Mouse (Mus musculus) stomach, postnatal 0 days (tissue): ENCODE measurements around the gene Olfr1417. TPM values are rescaled to one million over a fixed set of nuclear protein-coding genes. Genes with fewer than 3 reads are reported as not detected.

Source experiments
- ATAC-seq: fragments of 200-750 bp; cut with Nextera tagmentation; 2 replicates; pipeline ENCODE4 v1.8.0; 2017; ENCODE audit not compliant: low FRiP score, low TSS enrichment
- DNase-seq: peaks from one replicate; pipeline ENCODE4 v3.0.0-alpha.2; 2016; ENCODE audit warnings: low spot score
- H3K27ac ChIP-seq: fragments of 300-500 bp; sonication (generic); replicated peaks from 2 replicates; pipeline ENCODE4 v1.5.1; 2014; ENCODE audit warnings: mild to moderate bottlenecking, control low read depth
- H3K27me3 ChIP-seq: fragments of 300-500 bp; sonication (generic); 2 replicates; pipeline ENCODE4 v1.6.1; 2014; ENCODE audit warnings: low read length; ENCODE audit not compliant: control insufficient read depth, insufficient read depth
- H3K36me3 ChIP-seq: fragments of 300-500 bp; sonication (generic); 2 replicates; pipeline ENCODE4 v1.6.1; 2014; ENCODE audit warnings: low read length, mixed read lengths; ENCODE audit not compliant: control insufficient read depth, insufficient read depth
- H3K4me1 ChIP-seq: fragments of 300-500 bp; sonication (generic); replicated peaks from 2 replicates; pipeline ENCODE4 v1.6.1; 2014; ENCODE audit warnings: antibody characterized with exemption; ENCODE audit not compliant: control insufficient read depth, insufficient read depth
- H3K4me2 ChIP-seq: fragments of 300-500 bp; sonication (generic); replicated peaks from 2 replicates; pipeline ENCODE4 v1.6.1; 2014; ENCODE audit warnings: low read depth, mild to moderate bottlenecking, control low read depth, moderate library complexity
- H3K4me3 ChIP-seq: fragments of 300-500 bp; sonication (generic); 2 replicates; pipeline ENCODE4 v1.5.1; 2014; ENCODE audit warnings: low read depth, low read length, control low read depth
- H3K9ac ChIP-seq: fragments of 300-500 bp; sonication (generic); 2 replicates; pipeline ENCODE4 v1.6.1; 2014; ENCODE audit warnings: mild to moderate bottlenecking, low read length, control low read depth, mixed read lengths
- H3K9me3 ChIP-seq: fragments of 300-500 bp; sonication (generic); 2 replicates; pipeline ENCODE4 v1.6.1; 2016; ENCODE audit warnings: low read length; ENCODE audit not compliant: control insufficient read depth
- CTCF ChIP-seq: IDR thresholded peaks from 2 replicates; pipeline ENCODE4 v1.5.1; 2016; ENCODE audit warnings: antibody characterized with exemption, low read depth, mild to moderate bottlenecking, moderate library complexity
- EP300 ChIP-seq: optimal IDR thresholded peaks from 2 replicates; pipeline ENCODE3; 2016; ENCODE audit warnings: antibody characterized with exemption
- WGBS: fragments of 180-500 bp; shearing (Covaris S2); extraction: QIAGEN DNeasy Blood & Tissue Kit; methylation state at CpG from one replicate; pipeline ENCODE4 v1.1.7; 2014; 5-methylcytosine and 5-hydroxymethylcytosine counted together
- polyA plus RNA-seq: library from polyadenylated mRNA; unstranded; fragments of >200 nt; fragmentation: Nextera tagmentation; extraction: Ambion mirVana; gene quantifications from 2 replicates; pipeline ENCODE4 v1.2.1, GENCODE M21; 2015

Gene Olfr1417
- polyA plus RNA-seq, 1 experiment from 2014 or later = not detected

DNA sequence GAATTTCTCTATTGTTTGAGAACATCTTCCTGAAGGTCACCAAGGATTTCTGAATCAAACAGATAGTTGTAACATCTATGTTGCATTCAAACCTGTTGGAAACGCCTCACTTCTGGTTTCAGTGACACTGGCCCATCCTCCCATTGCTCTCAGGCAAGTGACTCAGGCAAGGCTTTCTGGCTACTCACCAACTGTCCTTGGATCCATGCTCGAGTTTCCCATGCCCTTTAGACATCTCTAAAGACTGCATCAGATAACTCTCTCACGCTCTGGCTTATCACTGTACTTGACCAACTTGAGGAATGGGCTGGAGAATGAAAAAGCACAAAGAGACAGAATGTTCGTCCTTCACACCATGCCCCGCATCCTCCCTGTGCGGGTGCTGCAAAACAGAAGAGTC, 17.5 kb upstream of the Olfr1417 start:
- Histone ChIP-seq H3K36me3 (no peaks in the 10 kb centered on the region), H3K27me3 (no peaks in the 10 kb centered on the region), H3K27ac (no peak overlapping the region), H3K4me3 (no peak overlapping the region), H3K4me1 (no peaks in the 10 kb centered on the region), H3K9ac (no peak overlapping the region), H3K9me3 (no peaks in the 10 kb centered on the region), H3K4me2 (no peak overlapping the region)
- no peak for ATAC-seq
- no peak for DNase-seq
- no peak for TF ChIP-seq EP300
- TF ChIP-seq CTCF = no peak
- 71% methylated on average over 6 of the region's 6 CpGs for WGBS

DNA sequence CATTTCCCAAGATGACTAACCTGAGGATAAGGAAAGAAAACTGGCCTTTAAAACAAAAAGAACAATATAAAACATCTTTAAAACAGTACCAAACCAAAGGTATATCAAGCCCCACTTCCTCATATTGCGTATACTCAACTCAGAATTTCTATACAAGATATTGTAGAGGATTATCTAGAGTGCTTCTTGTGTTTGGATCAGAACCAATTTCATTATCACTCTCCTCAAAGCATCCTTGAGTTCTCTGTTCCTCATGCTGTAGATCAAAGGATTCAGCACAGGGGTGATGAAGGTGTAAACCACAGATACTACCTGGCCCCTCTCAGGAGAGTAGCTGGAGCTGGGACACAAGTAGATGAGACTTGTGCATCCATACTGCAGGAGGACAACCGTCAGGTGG, 15.8 kb upstream of the Olfr1417 start:
- H3K9me3 ChIP-seq = no peaks in the 10 kb centered on the region
- H3K4me3 ChIP-seq = no peak overlapping the region
- TF ChIP-seq EP300 = no peak
- TF ChIP-seq CTCF = no peak
- no peaks in the 10 kb centered on the region for H3K27me3 ChIP-seq
- H3K4me2 ChIP-seq = no peak overlapping the region
- H3K9ac ChIP-seq = no peak overlapping the region
- DNase-seq (no peak), ATAC-seq (no peak)
- H3K27ac ChIP-seq = no peak overlapping the region
- H3K4me1 ChIP-seq = no peaks in the 10 kb centered on the region
- H3K36me3 ChIP-seq = no peaks in the 10 kb centered on the region
- WGBS = 89% methylated on average over 2 of the region's 2 CpGs

DNA sequence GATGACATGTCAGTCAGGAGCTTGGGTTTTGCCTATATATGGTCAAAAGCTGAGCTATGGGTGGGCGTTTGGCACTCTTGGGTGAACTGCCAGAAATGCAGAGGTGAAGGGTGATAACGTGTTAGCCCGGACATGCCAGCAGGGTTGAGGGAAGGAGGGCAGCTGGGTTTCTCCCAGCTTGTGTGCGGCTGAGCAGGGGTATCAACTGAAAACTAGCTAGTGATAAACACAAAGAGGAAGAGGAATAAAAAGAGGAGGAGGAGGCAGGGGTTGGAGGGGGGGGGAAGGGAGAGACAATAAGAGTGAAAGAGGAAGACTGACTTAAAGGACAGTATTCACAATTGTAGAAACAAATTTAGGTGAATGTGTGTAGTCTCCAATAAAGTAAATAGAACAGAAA, 13.6 kb upstream of the Olfr1417 start:
- no peak for ATAC-seq
- WGBS = 57% methylated on average over 4 of the region's 4 CpGs
- TF ChIP-seq CTCF = no peak
- TF ChIP-seq EP300 = no peak

DNA sequence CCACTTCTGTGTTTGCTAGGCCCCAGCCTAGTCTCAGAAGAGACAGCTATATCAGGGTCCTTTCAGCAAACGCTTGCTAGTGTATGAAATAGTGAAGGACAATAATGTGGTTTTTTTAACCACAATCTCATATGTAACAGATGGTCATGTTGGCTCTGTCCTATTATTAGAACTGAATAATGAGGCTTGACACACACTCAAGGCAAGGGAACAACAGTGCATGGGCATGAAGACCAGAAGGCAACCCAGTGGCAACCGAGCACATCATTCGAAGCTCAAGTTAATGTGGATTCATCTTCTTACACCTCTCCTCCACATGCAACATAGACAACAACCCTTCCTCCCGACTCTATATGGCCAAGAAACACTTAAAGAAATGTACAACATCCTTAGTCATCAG, 7.3 kb upstream of the Olfr1417 start:
- 77% methylated on average over 4 of the region's 4 CpGs for WGBS
- ATAC-seq = no peak

More for the DNA sequence above, 13.6 kb upstream of the Olfr1417 start:
- Histone ChIP-seq H3K4me1 (no peaks in the 10 kb centered on the region), H3K27me3 (no peaks in the 10 kb centered on the region), H3K36me3 (no peaks in the 10 kb centered on the region), H3K4me2 (no peak overlapping the region), H3K9ac (no peak overlapping the region), H3K4me3 (no peak overlapping the region), H3K27ac (no peak overlapping the region), H3K9me3 (no peaks in the 10 kb centered on the region)
- DNase-seq = no peak

DNA sequence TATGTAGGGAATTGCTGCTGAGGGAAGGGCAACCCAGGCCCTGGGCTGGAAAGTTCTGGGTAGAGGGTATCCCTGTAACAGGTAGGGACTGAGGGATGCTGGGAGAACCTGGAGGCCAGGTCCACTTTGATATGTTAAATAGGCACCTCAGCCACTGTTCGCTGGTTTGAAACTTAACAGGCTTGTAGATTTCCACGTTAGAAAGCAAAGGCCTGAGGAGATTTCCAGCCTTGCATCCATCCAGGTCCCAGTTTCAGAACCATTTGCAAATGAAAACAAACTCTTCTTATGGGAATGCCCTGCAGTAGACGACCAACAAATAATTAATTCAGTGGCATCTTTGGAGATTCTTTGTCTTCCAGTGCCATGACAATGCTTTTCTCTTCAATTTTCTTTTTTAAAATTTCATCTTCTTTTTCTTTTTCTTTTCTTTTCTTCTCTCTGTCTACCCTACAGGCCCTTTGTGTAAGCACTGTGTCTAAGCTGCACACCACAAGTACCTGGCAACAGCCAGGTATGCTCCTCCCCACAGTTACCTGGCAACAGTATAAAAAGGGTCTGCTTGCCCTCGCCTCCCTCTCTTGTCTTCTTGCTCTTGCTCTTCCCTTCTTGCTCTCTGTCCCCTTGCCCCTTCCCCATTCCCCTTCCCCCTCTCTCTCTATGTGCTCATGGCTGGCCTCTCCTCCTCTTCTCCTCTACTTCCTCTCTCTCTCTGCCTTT, 15.5 kb downstream of the Olfr1417 start:
- 45% methylated on average over 4 of the region's 4 CpGs for WGBS
- TF ChIP-seq EP300 (no peak), CTCF (no peak)
- Histone ChIP-seq H3K9ac (no peak overlapping the region), H3K4me1 (no peaks in the 10 kb centered on the region), H3K27me3 (no peaks in the 10 kb centered on the region), H3K4me2 (no peak overlapping the region), H3K36me3 (no peaks in the 10 kb centered on the region), H3K4me3 (no peak overlapping the region), H3K9me3 (no peaks in the 10 kb centered on the region), H3K27ac (no peak overlapping the region)
- ATAC-seq (no peak), DNase-seq (no peak)

More for the DNA sequence above, 7.3 kb upstream of the Olfr1417 start:
- H3K27ac ChIP-seq = no peak overlapping the region
- H3K4me3 ChIP-seq = no peak overlapping the region
- no peaks in the 10 kb centered on the region for H3K27me3 ChIP-seq
- H3K9me3 ChIP-seq = no peaks in the 10 kb centered on the region
- TF ChIP-seq EP300 (no peak), CTCF (no peak)
- H3K4me1 ChIP-seq = no peaks in the 10 kb centered on the region
- DNase-seq = no peak
- no peak overlapping the region for H3K4me2 ChIP-seq
- no peak overlapping the region for H3K9ac ChIP-seq
- H3K36me3 ChIP-seq = no peaks in the 10 kb centered on the region

DNA sequence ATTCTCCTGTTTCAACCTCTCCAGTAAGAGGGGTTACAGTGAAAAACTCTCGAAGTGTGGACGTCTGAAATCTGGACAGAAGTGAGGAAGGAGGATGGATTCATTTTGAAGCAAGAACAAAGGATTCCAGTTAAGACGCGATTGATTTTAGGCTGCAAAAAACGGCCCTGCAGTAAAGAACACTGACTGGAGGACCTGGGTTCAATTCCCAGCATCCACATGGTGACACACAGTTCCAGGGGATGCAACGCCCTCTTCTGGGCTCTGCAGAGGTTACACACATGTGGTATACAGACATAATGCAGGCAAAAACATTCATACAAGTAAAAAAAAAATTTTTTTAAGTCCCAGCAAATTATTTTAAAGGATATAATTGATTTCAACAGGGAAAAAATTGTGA, 18.8 kb downstream of the Olfr1417 start:
- WGBS = 30% methylated on average over 6 of the region's 6 CpGs
- Histone ChIP-seq H3K9me3 (no peaks in the 10 kb centered on the region), H3K4me1 (no peaks in the 10 kb centered on the region), H3K4me3 (peak overlapping the region; percentile 87), H3K27me3 (no peaks in the 10 kb centered on the region), H3K4me2 (peak overlapping the region; percentile 90), H3K9ac (no peak overlapping the region), H3K36me3 (no peaks in the 10 kb centered on the region), H3K27ac (no peak overlapping the region)
- peak; percentile 27 for DNase-seq
- TF ChIP-seq EP300 = no peak
- peak; percentile 44; the same call in 1 of the 2 replicates for TF ChIP-seq CTCF
- no peak for ATAC-seq
